Mouse (Mus musculus): ENCODE measurements around the gene F930015N05Rik.

The F930015N05Rik gene

DNA sequence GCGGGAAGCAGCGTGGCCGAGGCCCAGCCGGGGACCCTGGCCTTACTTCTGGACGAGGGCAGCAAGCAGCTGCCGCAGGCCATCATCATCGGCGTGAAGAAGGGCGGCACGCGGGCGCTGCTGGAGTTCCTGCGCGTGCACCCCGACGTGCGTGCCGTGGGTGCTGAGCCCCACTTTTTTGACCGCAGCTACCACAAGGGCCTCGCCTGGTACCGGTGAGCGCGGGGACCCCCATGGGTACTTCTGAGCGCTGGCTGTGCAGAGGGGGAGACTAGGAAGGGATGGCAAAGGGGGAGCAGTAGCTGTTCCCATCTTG, at the start of gene F930015N05Rik:
Gene F930015N05Rik (minus strand): TSS at position 242 of the 316 bp plus-strand sequence.
- DNase-seq (ENCODE audit: low spot score): peak; percentile 60

DNA sequence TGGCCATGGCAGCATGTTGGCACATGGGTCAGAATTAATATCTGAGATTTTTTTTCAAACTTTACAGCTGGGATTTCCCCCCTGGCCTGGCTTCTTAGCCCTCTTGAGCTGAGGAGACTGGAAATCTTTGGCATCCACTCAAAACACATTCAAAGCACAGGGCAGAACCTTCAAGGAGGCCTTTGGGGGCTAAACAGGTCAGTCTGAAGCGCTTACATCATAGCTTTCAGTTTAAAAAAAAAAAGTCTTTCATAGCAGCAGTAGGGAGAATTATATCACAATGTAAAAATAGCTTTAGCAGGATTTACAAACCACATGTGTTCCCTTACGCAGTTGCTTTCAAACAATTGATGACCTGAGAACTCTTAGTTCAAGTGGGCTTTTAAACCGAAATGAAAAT, 45.0 kb upstream of the F930015N05Rik start:
- no peak for DNase-seq (ENCODE audit: low spot score)

DNA sequence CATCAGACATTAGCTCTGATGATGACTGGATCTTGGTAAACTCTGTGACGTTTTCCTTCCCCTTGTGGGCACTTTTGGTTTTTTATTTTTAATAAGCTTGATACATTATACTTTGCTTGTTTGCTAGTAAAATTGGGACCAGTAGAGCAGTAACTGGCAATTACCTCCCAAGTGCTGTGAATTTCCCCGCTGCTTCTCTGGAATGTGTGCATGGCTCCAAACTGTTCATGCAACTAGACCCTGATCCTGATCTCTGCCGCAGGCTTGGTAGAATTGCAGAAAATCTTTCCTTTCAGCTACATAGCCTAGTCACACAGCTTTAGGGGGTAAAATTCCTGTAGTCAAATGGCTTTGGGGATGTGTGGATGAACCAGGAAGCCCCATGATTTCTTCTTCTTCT, 37.2 kb upstream of the F930015N05Rik start:
- DNase-seq (ENCODE audit: low spot score): no peak

DNA sequence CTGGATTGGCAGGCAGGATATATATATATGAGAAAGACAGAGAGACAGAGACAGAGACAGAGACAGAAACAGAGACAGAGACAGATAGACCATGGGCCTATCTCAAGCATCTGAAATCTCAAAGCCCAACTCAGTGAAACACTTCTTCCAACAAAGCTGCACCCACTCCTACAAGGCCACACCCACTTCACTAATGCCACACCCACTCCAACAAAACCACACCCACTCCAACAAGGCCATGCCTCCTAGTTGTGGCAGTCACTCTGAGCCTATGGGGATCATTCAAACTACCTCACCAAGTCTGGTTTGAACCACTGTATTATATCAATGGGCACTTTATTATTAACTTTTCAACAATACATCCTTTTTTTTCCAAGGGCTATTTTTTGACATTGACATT, 34.2 kb upstream of the F930015N05Rik start:
- no peak for DNase-seq (ENCODE audit: low spot score)

DNA sequence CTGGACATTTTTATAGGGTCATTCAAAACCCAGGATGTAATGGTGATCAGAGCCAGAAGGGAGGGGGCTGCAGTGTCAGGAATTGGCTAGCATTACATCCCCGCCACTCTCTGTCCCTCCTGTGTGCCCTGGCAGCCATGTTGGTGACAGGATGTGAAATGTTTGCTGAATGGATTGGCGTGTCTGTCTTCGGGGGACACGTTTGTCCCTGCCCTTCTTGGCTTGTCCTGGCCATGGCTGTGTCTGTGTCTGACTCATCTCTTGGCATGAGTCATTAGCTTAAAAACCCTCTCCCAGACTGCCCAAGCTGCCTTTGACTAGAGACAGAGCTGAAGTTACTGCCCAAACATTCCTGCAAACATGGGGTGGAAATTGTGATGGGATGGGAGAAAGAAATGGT, 32.3 kb upstream of the F930015N05Rik start:
- peak; percentile 32 for DNase-seq (ENCODE audit: low spot score)

DNA sequence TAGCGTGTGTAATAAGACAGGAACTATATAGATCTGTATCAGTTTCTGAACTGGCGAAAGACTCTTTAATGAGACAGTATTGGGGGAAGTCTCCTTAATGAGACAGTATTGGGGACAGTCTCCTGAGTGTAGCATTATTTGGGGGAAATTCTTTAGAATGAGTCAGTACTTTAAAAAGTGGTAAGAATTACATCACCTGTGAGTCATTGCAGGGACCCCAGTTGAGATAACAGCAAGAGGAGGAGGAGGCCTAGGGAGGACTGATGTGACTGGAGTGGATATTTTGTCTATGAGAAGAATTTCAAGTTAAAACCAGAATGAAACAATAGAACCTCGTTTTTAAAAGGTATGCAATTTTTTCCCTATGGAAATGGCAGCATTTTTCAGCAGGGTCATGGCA, 25.3 kb upstream of the F930015N05Rik start:
- no peak for DNase-seq (ENCODE audit: low spot score)

DNA sequence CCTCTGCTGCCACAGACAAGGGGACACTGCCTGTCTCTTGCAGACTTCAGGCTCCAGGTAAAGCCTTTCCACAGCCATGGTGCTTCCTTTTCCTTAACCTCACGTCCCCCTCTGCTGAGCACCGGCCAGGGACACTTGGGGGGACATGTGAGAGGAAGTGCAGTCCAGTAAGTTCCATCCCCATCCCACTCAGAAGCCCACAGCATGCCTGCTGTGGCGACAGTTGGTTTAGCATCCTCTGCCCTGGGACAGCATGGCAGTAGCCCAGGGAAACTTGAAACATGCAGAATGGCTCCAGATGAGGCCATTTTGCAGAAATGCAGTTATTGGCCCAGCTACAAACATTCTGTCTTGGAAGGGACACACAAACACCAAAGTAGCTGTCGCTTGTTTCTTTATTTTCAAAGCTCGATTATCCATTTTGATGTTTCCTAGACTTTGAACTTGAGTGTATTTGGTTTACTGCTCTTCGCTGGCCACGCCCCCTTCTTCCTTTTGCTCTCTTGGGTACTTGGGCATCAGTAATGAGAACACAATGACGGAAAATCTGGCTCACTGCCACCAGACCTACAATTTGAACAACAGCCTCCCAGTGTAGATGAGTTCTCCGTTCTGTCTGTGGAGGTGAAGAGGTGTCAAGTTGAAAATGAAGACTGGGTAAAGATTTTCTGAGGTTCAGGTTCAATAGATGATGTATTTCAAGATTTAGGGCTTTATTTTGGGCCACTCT, 12.3 kb upstream of the F930015N05Rik start:
- DNase-seq (ENCODE audit: low spot score): no peak

DNA sequence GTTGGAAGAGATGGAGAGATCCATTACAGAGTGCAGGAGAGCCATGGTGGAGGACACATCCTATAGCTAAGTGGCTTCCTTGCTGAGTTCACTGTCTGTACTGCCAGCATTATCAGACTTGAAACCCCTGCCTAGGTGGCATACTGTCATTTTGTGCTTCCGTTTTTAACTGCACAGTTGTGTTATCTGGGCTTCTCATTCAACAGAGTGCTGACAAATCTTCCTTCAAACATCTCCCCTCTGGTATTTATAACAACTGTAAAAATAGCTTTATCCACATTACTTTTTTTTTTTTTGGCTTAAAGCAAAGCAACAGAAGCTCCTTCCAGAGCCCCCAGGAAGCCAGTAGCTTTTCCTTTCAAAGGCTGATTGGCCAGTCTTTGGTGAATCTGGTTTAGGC, 8.8 kb upstream of the F930015N05Rik start:
- no peak for DNase-seq (ENCODE audit: low spot score)

DNA sequence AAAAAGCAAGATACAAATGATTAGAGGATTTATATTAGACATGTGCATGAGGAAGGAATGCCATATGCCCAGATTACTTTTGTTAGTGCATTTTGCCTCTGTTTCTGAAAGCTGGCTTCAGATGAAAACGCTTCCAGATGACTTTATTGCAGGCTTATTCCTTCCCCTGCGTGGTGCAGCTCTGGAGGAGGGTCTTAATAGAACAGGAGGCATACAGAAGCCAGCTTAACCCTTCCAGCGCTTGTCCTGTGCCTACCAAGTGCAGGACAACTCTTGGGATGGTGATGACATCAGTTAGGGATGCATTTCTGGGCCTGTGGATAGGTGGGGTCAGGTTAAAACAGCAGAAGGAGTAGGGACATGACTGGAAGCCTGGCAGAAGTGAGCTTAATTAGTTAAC, 6.2 kb upstream of the F930015N05Rik start:
- no peak for DNase-seq (ENCODE audit: low spot score)

DNA sequence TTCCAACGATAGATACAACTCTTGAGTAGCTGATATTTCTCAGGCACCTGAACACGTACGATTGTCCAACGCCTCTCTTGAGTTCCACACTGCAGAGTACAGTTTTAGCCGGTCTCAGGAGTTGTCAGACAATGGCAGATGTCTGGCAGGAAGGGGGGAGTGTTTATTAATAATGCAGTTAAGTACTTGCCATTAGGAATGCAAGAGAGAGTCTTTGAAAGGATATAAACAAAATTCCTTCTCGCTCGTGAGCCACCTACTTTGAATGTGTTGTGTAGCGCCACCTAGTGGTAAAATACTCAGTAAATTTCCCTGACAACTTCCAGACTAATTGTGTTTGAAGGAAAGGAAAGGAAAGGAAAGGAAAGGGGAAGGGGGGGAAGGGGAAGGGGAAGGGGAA, 5.7 kb upstream of the F930015N05Rik start:
- DNase-seq (ENCODE audit: low spot score): peak; percentile 90

DNA sequence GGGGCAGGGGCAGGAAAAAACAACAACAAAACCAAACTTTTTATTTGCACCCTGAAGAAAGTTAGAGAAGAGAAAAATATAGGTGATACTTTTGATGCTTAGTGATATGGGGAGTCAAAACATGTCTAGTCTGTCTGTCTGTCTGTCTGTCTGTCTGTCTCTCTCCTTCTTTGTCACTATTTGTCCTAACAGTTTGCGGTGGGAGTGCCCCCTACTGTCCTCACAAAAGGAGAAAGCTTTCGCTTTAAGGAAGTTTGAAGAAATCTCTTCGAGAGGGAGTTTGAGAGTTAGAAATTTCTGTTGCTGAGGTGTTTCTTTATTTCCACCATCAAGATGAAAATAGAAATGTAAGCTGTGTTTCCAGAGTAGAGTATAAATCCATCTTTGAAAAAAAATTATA, 2.5 kb upstream of the F930015N05Rik start:
- DNase-seq (ENCODE audit: low spot score): peak; percentile 48

DNA sequence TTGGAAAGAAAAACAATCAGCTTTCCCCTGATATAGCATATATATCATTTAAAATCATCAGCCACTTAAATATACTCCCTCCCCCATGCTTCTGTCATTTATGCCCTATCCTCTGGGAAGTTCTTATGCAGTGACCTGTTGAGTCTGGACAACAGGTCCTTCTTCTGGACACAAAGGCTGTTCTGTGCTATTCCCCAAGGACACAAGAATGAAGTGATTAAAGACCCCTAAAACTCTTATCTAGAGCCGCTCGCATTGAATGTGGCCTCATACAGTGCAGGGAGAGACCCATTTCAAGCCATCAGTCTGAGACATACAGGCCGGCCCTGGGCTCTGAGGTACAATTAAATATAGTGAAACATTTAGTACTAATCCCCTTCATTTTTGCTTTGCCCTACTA, 1.3 kb upstream of the F930015N05Rik start:
- DNase-seq (ENCODE audit: low spot score): peak; percentile 55

DNA sequence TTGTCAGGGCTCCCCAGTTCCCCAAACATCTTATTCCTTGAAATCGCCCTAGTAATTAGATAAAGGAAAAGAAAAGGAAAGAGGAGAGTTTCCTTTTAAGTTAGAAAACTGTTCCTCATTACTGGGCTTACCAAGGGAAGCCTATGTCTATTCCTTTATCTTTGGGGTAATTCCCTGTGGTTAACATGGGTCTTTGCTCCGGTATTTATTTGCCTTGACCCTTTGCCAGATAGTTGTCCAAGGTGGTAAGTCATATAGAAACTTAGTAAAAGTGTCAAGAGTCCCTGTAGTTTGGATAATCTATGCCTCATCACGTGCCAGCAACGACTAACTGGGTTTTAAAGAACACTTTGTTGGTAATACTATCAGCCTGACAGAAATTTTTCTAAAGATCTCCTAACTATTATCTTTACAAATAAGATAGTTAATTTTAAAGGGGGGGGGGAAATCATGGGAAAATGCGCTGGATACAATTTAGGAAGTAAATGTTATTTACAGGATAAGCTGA, 392 bp upstream of the F930015N05Rik start:
- DNase-seq (ENCODE audit: low spot score): peak; percentile 36

DNA sequence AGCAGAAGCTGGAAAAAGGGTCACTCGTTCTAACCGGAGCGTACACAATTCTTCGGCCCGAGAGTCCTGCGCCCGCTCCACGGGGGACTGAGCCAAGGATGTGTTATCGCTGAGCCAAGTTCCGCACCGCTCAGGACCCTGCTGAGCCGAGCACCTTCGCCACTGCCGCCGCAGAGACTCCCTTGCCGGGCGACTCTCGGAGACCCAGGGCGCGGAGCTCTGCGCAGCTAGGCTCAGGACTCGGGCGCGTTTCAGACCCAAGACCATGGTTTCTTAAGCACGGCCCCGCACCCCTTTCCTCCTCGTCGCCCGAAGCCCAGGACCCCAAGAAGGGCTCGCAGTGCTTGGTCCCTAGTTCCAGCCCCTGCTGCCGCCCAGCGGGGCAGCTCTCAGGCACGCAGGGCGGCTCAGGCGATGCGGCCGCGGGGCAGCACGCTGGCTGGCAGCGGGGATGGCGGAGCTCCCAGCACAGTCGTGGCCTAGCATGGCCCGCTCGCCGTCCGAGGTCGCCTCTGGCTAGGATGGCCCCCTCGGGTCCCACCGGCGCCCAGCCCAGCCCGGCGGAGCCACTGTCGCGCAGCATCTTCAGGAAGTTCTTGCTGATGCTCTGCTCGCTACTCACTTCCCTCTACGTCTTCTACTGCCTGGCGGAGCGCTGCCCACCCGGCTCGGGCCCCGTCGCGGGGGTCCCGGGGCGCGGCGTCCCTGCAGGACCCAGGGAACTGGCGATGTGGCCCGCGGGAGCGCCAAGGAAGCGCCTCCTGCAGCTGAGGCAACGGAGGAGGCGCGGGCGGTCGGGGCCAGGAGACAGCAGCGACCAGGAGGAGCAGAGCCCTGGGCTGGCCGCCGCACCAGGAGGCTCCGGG, 674 bp downstream of the F930015N05Rik start:
- DNase-seq (ENCODE audit: low spot score): peak; percentile 70

DNA sequence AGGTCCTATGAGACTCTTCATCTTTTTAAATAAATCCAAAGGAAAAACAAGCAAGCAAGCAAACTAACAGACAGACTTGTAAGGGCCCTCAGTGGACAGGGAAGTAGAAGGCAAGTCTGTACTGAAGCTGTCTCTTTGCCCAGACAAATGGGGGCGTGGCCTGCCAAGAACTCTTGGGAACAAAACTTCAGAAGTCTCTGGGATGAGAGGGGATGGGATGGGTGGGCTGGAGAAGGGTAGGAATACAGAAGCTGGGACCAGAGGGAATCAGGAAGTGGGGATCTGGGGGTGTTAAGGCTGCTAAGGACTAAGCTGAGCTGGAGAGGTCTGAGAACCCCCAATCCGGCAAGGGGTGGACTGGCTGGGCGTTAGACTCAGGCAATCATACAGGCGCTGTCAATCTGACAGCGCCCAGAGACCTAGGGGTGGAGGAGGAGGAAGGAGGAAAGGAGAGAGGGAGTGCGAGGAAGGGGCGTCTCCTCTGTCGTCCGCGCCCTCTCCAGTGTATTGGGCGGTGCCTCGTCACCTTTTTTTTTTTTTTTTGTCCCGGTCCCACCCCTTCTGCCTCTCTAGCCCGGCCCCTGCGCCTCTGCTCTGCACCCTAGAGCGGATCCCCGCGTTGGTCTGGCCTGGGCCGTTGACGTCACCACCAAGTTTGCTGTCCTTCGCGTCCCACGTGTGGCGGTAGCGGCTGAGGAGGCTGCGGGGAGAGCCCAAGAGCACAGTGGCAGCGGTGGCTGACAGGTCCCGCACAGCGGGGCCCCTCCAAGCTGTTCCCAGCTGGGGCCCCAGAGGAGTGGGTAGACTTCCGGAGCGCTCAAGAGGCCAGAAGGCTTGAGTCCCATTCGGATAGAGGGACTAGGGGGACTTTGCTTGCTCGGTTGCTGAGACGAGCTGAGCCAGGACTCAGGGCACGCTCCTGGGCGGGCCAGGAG, 1.6 kb downstream of the F930015N05Rik start, which contains the start of gene Hs3st3a1:
Gene Hs3st3a1 (plus strand): TSS at position 722 of the 935 bp plus-strand sequence.
- DNase-seq (ENCODE audit: low spot score): peak; percentile 87

DNA sequence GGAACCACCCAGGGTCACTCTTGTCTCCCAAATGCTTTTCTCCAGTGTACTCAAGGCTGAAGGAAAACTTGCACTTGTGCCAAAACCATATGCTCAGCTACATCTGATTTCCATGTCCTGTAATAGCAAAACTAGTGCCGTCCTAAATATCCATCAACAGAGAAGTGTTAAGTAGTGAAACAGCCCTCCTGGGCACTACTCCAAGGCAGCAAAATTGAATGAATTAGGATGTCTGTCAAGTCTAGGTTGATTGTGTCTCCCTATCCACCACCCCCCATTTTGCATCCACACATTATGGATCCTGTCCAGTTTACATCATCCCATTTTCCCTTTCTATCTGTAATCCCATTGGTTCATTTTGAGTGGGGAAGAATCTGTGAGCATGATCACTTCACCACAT, 17.5 kb downstream of the F930015N05Rik start:
- no peak for DNase-seq (ENCODE audit: low spot score)

DNA sequence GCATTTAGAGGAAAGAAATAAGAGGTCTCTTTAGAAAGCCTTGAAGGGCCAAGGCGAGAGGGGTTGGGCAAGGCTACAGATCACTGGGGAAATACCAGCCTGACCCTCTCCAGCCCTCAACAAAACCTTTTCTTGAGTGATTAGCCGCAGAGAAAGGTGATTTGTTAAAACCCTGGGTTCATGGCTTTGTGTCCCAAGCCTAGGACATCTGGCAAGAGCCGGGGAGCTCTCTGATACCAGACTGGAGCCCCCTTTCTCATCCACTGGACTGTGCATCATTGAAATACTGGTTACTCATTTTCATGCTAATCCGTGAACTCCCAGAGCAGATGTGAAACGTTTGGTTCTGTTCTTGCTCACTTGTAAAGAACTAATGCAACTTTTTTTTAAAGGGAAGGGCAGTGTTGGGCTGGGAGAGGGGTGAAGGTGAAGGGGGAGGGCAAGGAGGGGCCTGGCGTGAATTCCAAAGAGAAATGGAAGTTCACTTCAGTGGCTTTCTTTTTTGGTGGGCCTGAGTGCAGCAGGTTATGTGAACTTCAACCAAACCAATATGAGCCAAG, 35.8 kb downstream of the F930015N05Rik start:
- DNase-seq (ENCODE audit: low spot score): peak; percentile 78

DNA sequence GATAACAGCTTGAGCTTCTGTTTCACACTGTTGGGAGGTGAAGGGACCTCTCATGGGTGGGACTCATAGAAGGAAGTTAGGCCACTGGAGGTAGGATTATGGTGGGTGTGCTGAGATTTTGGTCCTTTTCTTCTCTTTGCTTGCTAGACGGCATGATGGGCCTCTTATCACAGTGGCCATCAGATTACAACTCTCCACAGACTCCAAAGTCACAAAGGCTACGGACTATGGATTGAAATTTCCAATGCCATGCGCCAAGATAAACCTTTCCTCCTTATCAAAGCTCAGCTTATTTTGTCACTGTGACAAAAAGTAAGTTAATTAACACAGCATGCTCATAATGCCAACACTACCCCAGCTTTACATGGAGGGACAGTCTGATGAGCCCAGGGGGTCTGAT, 38.8 kb downstream of the F930015N05Rik start:
- DNase-seq (ENCODE audit: low spot score): no peak

DNA sequence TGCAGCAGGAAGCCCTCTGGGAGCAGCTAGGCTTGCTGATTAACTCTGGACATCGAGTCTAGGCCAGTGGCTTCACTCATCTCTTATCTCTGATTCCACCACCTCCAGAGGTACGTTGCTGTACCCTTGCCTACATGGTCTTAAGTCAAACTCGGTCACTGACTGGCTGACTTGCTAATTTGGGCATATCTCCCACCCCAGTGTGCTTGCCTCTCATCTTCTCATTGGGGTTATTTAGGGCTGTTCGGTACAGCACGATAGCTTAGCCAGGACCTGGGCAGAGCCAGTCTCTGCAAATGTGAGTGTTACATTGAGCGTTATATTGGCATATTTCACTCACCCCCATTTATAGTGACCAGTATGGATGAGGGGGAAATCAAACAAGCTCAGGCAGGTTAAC, 39.5 kb downstream of the F930015N05Rik start:
- no peak for DNase-seq (ENCODE audit: low spot score)

DNA sequence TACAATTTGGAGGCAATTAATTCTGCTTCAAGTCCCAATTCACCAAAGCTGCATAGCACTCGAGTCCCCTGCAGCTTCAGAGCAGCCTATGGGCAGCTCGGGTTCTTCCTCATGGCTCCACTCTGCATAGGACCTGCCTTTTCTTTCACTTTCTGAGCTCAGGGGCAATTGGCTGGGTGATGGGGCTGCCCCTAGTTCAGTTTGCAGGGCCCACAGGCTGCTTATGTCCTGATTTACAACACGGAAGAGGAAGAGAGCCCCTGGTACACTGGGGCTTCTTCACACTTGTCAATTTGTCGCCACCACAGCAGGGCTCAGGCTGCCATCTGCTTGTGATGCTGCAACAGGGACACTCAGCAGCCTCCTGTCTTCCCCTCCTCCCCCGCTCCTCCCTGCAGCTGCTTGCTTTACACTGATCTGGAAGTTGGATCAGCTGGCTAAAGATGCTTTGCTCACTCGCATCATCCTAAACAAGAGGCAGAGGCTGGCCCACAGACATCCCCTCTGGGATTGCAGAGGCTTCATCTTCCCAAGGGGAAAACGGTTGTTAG, 40.0 kb downstream of the F930015N05Rik start:
- peak; percentile 57 for DNase-seq (ENCODE audit: low spot score)

DNA sequence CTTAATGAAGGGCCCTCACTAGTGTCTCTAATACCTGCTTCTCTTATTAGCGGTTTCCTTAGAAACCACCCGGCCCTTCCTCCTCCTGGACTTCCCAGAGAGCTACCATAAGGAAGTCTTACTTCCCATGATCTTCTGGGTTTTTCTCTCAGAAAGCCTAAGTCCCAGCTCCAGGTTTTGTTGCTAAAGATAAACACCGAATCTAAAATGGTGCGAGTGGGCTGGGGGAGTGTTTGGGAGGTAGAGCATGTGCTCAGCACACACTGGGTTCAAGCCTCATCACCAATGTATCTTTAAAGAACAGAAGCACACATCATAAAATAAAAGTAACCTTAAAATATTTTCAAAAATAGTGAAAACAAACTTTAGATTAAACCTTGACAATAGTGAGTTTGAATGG, 50.1 kb downstream of the F930015N05Rik start:
- DNase-seq (ENCODE audit: low spot score): no peak
